Mouse (Mus musculus): Measurements from ENCODE around the gene Aff3.

GRCm38 (mm10) chr1:38688216-38688615 is 23.5 kb upstream of the Aff3 start:
- TF ChIP-seq CTCF (IDR thresholded peaks at IDR 0.05; ENCODE audit: low read depth) (no peak), EP300 (IDR thresholded peaks at IDR 0.05; ENCODE audit: low read depth) (no peak)

Measured in heart, postnatal 0 days (tissue).